Mouse (Mus musculus) liver, embryonic 16.5 days (tissue): Measurements from ENCODE around the gene Apoc4. TPM values are rescaled to one million over a fixed set of nuclear protein-coding genes. Genes with fewer than 3 reads are reported as not detected.
A peak's percentile ranks its signal among the peaks of the same experiment; 100 is the strongest.

ENCODE experiments used
- ATAC-seq: fragments of 200-750 bp; cut with Nextera tagmentation; 2 replicates; pipeline ENCODE4 v1.8.0; 2017; ENCODE audit warnings: low read depth, mild to moderate bottlenecking, moderate number of reproducible peaks, moderate library complexity
- H3K27ac ChIP-seq: fragments of 300-500 bp; sonication (generic); 2 replicates; pipeline ENCODE4 v1.5.1; 2014; ENCODE audit warnings: mild to moderate bottlenecking, low read length
- H3K27me3 ChIP-seq: fragments of 300-500 bp; sonication (generic); 2 replicates; pipeline ENCODE4 v1.6.1; 2014; ENCODE audit warnings: low read depth, low read length, mixed read lengths; ENCODE audit not compliant: control insufficient read depth, insufficient read depth
- H3K36me3 ChIP-seq: fragments of 300-500 bp; sonication (generic); 2 replicates; pipeline ENCODE4 v1.6.1; 2014; ENCODE audit warnings: mild to moderate bottlenecking; ENCODE audit not compliant: control insufficient read depth, insufficient read depth
- H3K4me1 ChIP-seq: fragments of 300-500 bp; sonication (generic); 2 replicates; pipeline ENCODE4 v1.6.1; 2014; ENCODE audit warnings: low read depth, low read length, mixed read lengths; ENCODE audit not compliant: control insufficient read depth
- H3K4me2 ChIP-seq: fragments of 300-500 bp; sonication (generic); 2 replicates; pipeline ENCODE4 v1.6.1; 2014; ENCODE audit warnings: low read depth, low read length, mixed read lengths
- H3K4me3 ChIP-seq: fragments of 300-500 bp; sonication (generic); 2 replicates; pipeline ENCODE4 v1.5.1; 2014; ENCODE audit warnings: low read depth, mild to moderate bottlenecking, low read length
- H3K9ac ChIP-seq: fragments of 300-500 bp; sonication (generic); 2 replicates; pipeline ENCODE4 v1.6.1; 2014; ENCODE audit warnings: low read depth, low read length
- H3K9me3 ChIP-seq: fragments of 300-500 bp; sonication (generic); replicated peaks from 2 replicates; pipeline ENCODE4 v1.6.1; 2016; ENCODE audit warnings: low read length; ENCODE audit not compliant: control insufficient read depth
- WGBS: fragments of 180-500 bp; shearing (Covaris S2); extraction: QIAGEN DNeasy Blood & Tissue Kit; methylation state at CpG from one replicate; pipeline ENCODE4 v1.1.7; 2014; ENCODE audit not compliant: insufficient replicate concordance; 5-methylcytosine and 5-hydroxymethylcytosine counted together
- polyA plus RNA-seq: library from polyadenylated mRNA; unstranded; fragments of >200 nt; fragmentation: Nextera tagmentation; extraction: Ambion mirVana; gene quantifications from 2 replicates; pipeline ENCODE4 v1.2.1, GENCODE M21; 2015

The Apoc4 gene
- polyA plus RNA-seq, 1 experiment from 2014 or later, result 488 TPM

GRCm38 (mm10) chr7:19701069-19701761 is 19.9 kb upstream of the Apoc4 start:
- peaks cover 5% of the 10 kb centered on the region; the same call in 1 of the 2 replicates for H3K36me3 ChIP-seq
- peak overlapping the region; percentile 79 for H3K27ac ChIP-seq
- no peak overlapping the region for H3K4me2 ChIP-seq
- H3K9me3 ChIP-seq, result no peaks in the 10 kb centered on the region
- no peak overlapping the region for H3K4me3 ChIP-seq
- H3K9ac ChIP-seq, result 0 out of 2 replicates have a peak overlapping the region, but pooled peaks have one; percentile 39
- 16% methylated on average over 22 of the region's 22 CpGs for WGBS
- peak; percentile 82 for ATAC-seq
- H3K27me3 ChIP-seq, result no peaks in the 10 kb centered on the region
- H3K4me1 ChIP-seq, result peaks cover 35% of the 10 kb centered on the region

GRCm38 (mm10) chr7:19700299-19701068 is 19.2 kb upstream of the Apoc4 start:
- Histone ChIP-seq H3K9me3 (no peaks in the 10 kb centered on the region), H3K4me2 (no peak overlapping the region), H3K9ac (0 out of 2 replicates have a peak overlapping the region, but pooled peaks have one; percentile 5), H3K4me3 (no peak overlapping the region), H3K27ac (peak overlapping the region; percentile 79), H3K4me1 (peaks cover 43% of the 10 kb centered on the region), H3K36me3 (peaks cover 8% of the 10 kb centered on the region; the same call in 1 of the 2 replicates), H3K27me3 (no peaks in the 10 kb centered on the region)
- no peak; the same call in 1 of the 2 replicates for ATAC-seq
- 41% methylated on average over 12 of the region's 12 CpGs for WGBS

- H3K4me2 ChIP-seq, result no peak overlapping the region
- peaks cover 49% of the 10 kb centered on the region for H3K4me1 ChIP-seq
- no peak for ATAC-seq
- H3K9me3 ChIP-seq, result no peaks in the 10 kb centered on the region
- no peaks in the 10 kb centered on the region for H3K27me3 ChIP-seq
- peak overlapping the region; percentile 79 for H3K27ac ChIP-seq
- H3K4me3 ChIP-seq, result no peak overlapping the region
- WGBS, result 39% methylated on average over 4 of the region's 4 CpGs
- H3K9ac ChIP-seq, result no peak overlapping the region
- H3K36me3 ChIP-seq, result peaks cover 8% of the 10 kb centered on the region; the same call in 1 of the 2 replicates
Observed at GRCm38 (mm10) chr7:19699827-19700148, 18.5 kb upstream of the Apoc4 start.

- peaks cover 8% of the 10 kb centered on the region; the same call in 1 of the 2 replicates for H3K36me3 ChIP-seq
- H3K4me2 ChIP-seq, result peak within 1 kb of the TSS; percentile 44
- peaks cover 56% of the 10 kb centered on the region for H3K4me1 ChIP-seq
- H3K4me3 ChIP-seq, result peak within 1 kb of the TSS; percentile 59
- peak; percentile 76 for ATAC-seq
- WGBS, result 1% methylated on average over 20 of the region's 20 CpGs
- no peaks in the 10 kb centered on the region for H3K27me3 ChIP-seq
- H3K9ac ChIP-seq, result peak within 1 kb of the TSS; percentile 53
- H3K9me3 ChIP-seq, result no peaks in the 10 kb centered on the region
- H3K27ac ChIP-seq, result peak within 1 kb of the TSS; percentile 79
Observed at GRCm38 (mm10) chr7:19698907-19699826, 17.9 kb upstream of the Apoc4 start, which contains the start of gene Apoe. TSS of gene Apoe (minus strand) at chr7:19699188.

- Histone ChIP-seq H3K4me3 (peak overlapping the region; percentile 59), H3K27me3 (no peaks in the 10 kb centered on the region), H3K4me1 (peaks cover 57% of the 10 kb centered on the region), H3K4me2 (peak overlapping the region; percentile 44), H3K36me3 (peaks cover 8% of the 10 kb centered on the region; the same call in 1 of the 2 replicates), H3K9ac (peak overlapping the region; percentile 53), H3K27ac (peak overlapping the region; percentile 71), H3K9me3 (no peaks in the 10 kb centered on the region)
- whole genome bisulfite sequencing, result 2% methylated on average over 28 of the region's 28 CpGs
- ATAC-seq, result no peak
Observed at GRCm38 (mm10) chr7:19697949-19698906, 16.9 kb upstream of the Apoc4 start.

- Histone ChIP-seq H3K27me3 (no peaks in the 10 kb centered on the region), H3K4me2 (peak overlapping the region; percentile 44), H3K36me3 (peaks cover 8% of the 10 kb centered on the region; the same call in 1 of the 2 replicates), H3K9ac (no peak overlapping the region), H3K4me1 (peaks cover 53% of the 10 kb centered on the region), H3K9me3 (no peaks in the 10 kb centered on the region), H3K4me3 (peak overlapping the region; percentile 59), H3K27ac (no peak overlapping the region)
- 85% methylated on average over 34 of the region's 34 CpGs for WGBS
- ATAC-seq, result no peak
Observed at GRCm38 (mm10) chr7:19696336-19696873, 15.1 kb upstream of the Apoc4 start.

- H3K9me3 ChIP-seq, result no peaks in the 10 kb centered on the region
- H3K27me3 ChIP-seq, result no peaks in the 10 kb centered on the region
- ATAC-seq, result no peak
- H3K36me3 ChIP-seq, result peaks cover 8% of the 10 kb centered on the region; the same call in 1 of the 2 replicates
- WGBS, result 41% methylated on average over 6 of the region's 6 CpGs
- H3K4me3 ChIP-seq, result no peak overlapping the region; the same call in 1 of the 2 replicates
- peaks cover 50% of the 10 kb centered on the region for H3K4me1 ChIP-seq
- H3K9ac ChIP-seq, result no peak overlapping the region
- H3K4me2 ChIP-seq, result peak overlapping the region; percentile 44; the same call in 1 of the 2 replicates
- H3K27ac ChIP-seq, result peak overlapping the region; percentile 75; the same call in 1 of the 2 replicates
Observed at GRCm38 (mm10) chr7:19695881-19696280, 14.6 kb upstream of the Apoc4 start.
